Mouse (Mus musculus) heart, embryonic 14.5 days (tissue): Measurements from ENCODE around the gene C8g. TPM values are rescaled to one million over a fixed set of nuclear protein-coding genes. Genes with fewer than 3 reads are reported as not detected.

Experiments
- ATAC-seq: fragments of 200-750 bp; cut with Nextera tagmentation; 2 replicates; pipeline ENCODE4 v1.8.0; 2017; ENCODE audit warnings: low read depth, moderate TSS enrichment; ENCODE audit not compliant: insufficient number of reproducible peaks, insufficient read depth, low FRiP score
- H3K27ac ChIP-seq, 2 experiments: fragments of 200-500 bp in 1 of 2; fragments of 300-500 bp in 1 of 2; sonication (generic) in 1 of 2; replicated peaks in 1 of 2; 2 replicates each; pipeline ENCODE4 v1.5.1; 2012 to 2014; ENCODE audit warnings: low read depth in 2 of 2, low read length in 2 of 2, control low read depth in 1 of 2, mild to moderate bottlenecking in 1 of 2, mixed read lengths in 1 of 2; ENCODE audit not compliant: control insufficient read depth in 1 of 2, insufficient read depth in 1 of 2
- H3K27me3 ChIP-seq: fragments of 300-500 bp; sonication (generic); 2 replicates; pipeline ENCODE4 v1.6.1; 2014; ENCODE audit warnings: mild to moderate bottlenecking, low read length, control low read depth; ENCODE audit not compliant: control insufficient read depth, insufficient read depth
- H3K36me3 ChIP-seq: fragments of 300-500 bp; sonication (generic); 2 replicates; pipeline ENCODE4 v1.6.1; 2014; ENCODE audit warnings: mild to moderate bottlenecking, control low read depth, low read length, mixed read lengths; ENCODE audit not compliant: control insufficient read depth, insufficient read depth
- H3K4me1 ChIP-seq, 2 experiments: fragments of 200-500 bp in 1 of 2; fragments of 300-500 bp in 1 of 2; sonication (generic) in 1 of 2; 2 replicates each; pipeline ENCODE4 v1.6.1; 2012 to 2014; ENCODE audit warnings: low read length in 2 of 2, control low read depth in 1 of 2, mixed read lengths in 1 of 2; ENCODE audit not compliant: control insufficient read depth in 2 of 2, insufficient read depth in 2 of 2
- H3K4me2 ChIP-seq: fragments of 300-500 bp; sonication (generic); 2 replicates; pipeline ENCODE4 v1.6.1; 2014; ENCODE audit warnings: mild to moderate bottlenecking, low read length
- H3K4me3 ChIP-seq, 2 experiments: fragments of 200-500 bp in 1 of 2; fragments of 300-500 bp in 1 of 2; sonication (generic) in 1 of 2; 2 replicates each; pipeline ENCODE4 v1.5.1; 2012 to 2014; ENCODE audit warnings: low read length in 2 of 2, mild to moderate bottlenecking in 2 of 2, control low read depth in 1 of 2, low read depth in 1 of 2, moderate library complexity in 1 of 2; ENCODE audit not compliant: control insufficient read depth in 1 of 2, insufficient read depth in 1 of 2
- H3K9ac ChIP-seq: fragments of 300-500 bp; sonication (generic); 2 replicates; pipeline ENCODE4 v1.6.1; 2014; ENCODE audit warnings: mild to moderate bottlenecking, low read length
- H3K9me3 ChIP-seq: fragments of 300-500 bp; sonication (generic); 2 replicates; pipeline ENCODE4 v1.6.1; 2016; ENCODE audit warnings: low read length, control low read depth; ENCODE audit not compliant: control insufficient read depth
- WGBS: fragments of 180-500 bp; shearing (Covaris S2); extraction: QIAGEN DNeasy Blood & Tissue Kit; methylation state at CpG from one replicate; pipeline ENCODE4 v1.1.7; 2014; 5-methylcytosine and 5-hydroxymethylcytosine counted together
- polyA plus RNA-seq: library from polyadenylated mRNA; unstranded; fragments of >200 nt; fragmentation: Nextera tagmentation; extraction: Ambion mirVana; gene quantifications from 2 replicates; pipeline ENCODE4 v1.2.1, GENCODE M21; 2014

The C8g gene
- polyA plus RNA-seq, 1 experiment from 2014 or later, result 4.9 TPM

GRCm38 (mm10) chr2:25506964-25507363 is 5.4 kb upstream of the C8g start:
- Histone ChIP-seq H3K27ac (no peak overlapping the region), H3K4me3 (no peak overlapping the region), H3K36me3 (peaks cover 36% of the 10 kb centered on the region), H3K4me1 (peaks cover under 1% of the 10 kb centered on the region in 2 experiments; a peak in 2 of 4 replicates), H3K4me2 (no peak overlapping the region), H3K9ac (no peak overlapping the region), H3K9me3 (no peaks in the 10 kb centered on the region), H3K27me3 (no peaks in the 10 kb centered on the region)
- no peak for ATAC-seq
- 35% methylated on average over 5 of the region's 5 CpGs for WGBS

- Histone ChIP-seq H3K9me3 (no peaks in the 10 kb centered on the region), H3K4me3 (no peak overlapping the region), H3K9ac (no peak overlapping the region), H3K27me3 (no peaks in the 10 kb centered on the region), H3K4me1 (peaks cover 8 to 9% of the 10 kb centered on the region in 2 experiments), H3K27ac (no peak overlapping the region), H3K4me2 (no peak overlapping the region), H3K36me3 (peaks cover 36% of the 10 kb centered on the region)
- no peak for ATAC-seq
- WGBS, result 93% methylated on average over 4 of the region's 4 CpGs
Measured at GRCm38 (mm10) chr2:25505860-25506259, 4.3 kb upstream of the C8g start.

- no peaks in the 10 kb centered on the region for H3K27me3 ChIP-seq
- no peak overlapping the region for H3K4me2 ChIP-seq
- no peak overlapping the region for H3K9ac ChIP-seq
- H3K9me3 ChIP-seq, result no peaks in the 10 kb centered on the region
- 80% methylated on average over 1 of the region's 1 CpGs for WGBS
- peaks cover 11 to 13% of the 10 kb centered on the region in 2 experiments for H3K4me1 ChIP-seq
- H3K36me3 ChIP-seq, result peaks cover 36% of the 10 kb centered on the region
- no peak for ATAC-seq
- H3K4me3 ChIP-seq, result no peak overlapping the region
- H3K27ac ChIP-seq, result no peak overlapping the region
Measured at GRCm38 (mm10) chr2:25505000-25505399, 3.5 kb upstream of the C8g start.

- Histone ChIP-seq H3K9ac (no peak overlapping the region), H3K27me3 (no peaks in the 10 kb centered on the region), H3K27ac (no peak overlapping the region), H3K4me1 (peaks cover 11 to 14% of the 10 kb centered on the region in 2 experiments), H3K4me2 (no peak overlapping the region), H3K4me3 (no peak overlapping the region), H3K9me3 (no peaks in the 10 kb centered on the region), H3K36me3 (peaks cover 36% of the 10 kb centered on the region)
- 89% methylated on average over 19 of the region's 19 CpGs for WGBS
- no peak for ATAC-seq
Measured at GRCm38 (mm10) chr2:25504538-25504937, 3.0 kb upstream of the C8g start.

GRCm38 (mm10) chr2:25502726-25503125 is 1.2 kb upstream of the C8g start:
- WGBS, result 73% methylated on average over 3 of the region's 3 CpGs
- ATAC-seq, result no peak
- no peaks in the 10 kb centered on the region for H3K27me3 ChIP-seq
- no peaks in the 10 kb centered on the region for H3K9me3 ChIP-seq
- H3K4me3 ChIP-seq, result no peak overlapping the region
- H3K4me1 ChIP-seq, result peaks cover 14 to 18% of the 10 kb centered on the region in 2 experiments
- no peak overlapping the region for H3K4me2 ChIP-seq
- peaks cover 36% of the 10 kb centered on the region for H3K36me3 ChIP-seq
- H3K27ac ChIP-seq, result no peak overlapping the region
- no peak overlapping the region for H3K9ac ChIP-seq

GRCm38 (mm10) chr2:25500576-25501405 is 728 bp downstream of the C8g start, which contains the start of gene Fbxw5:
Gene Fbxw5, plus strand, starts transcription at chr2:25500750.
- Histone ChIP-seq H3K36me3 (peaks cover 36% of the 10 kb centered on the region), H3K27me3 (no peaks in the 10 kb centered on the region), H3K4me1 (peaks cover 14 to 19% of the 10 kb centered on the region in 2 experiments), H3K4me3 (peak within 1 kb of the TSS; percentile 93 to 98), H3K9me3 (no peaks in the 10 kb centered on the region), H3K9ac (peak within 1 kb of the TSS; percentile 98), H3K4me2 (peak within 1 kb of the TSS; percentile 98), H3K27ac (peak within 1 kb of the TSS; percentile 76 to 77)
- under 1% methylated on average over 35 of the region's 44 CpGs for WGBS
- peak; percentile 87 for ATAC-seq

GRCm38 (mm10) chr2:25500071-25500575 is 1.4 kb downstream of the C8g start:
- WGBS, result 66% methylated on average over 6 of the region's 6 CpGs
- peaks cover 29% of the 10 kb centered on the region for H3K36me3 ChIP-seq
- peaks cover 14 to 19% of the 10 kb centered on the region in 2 experiments for H3K4me1 ChIP-seq
- no peaks in the 10 kb centered on the region for H3K9me3 ChIP-seq
- H3K27me3 ChIP-seq, result no peaks in the 10 kb centered on the region
- H3K27ac ChIP-seq, result peak overlapping the region; percentile 66 to 70; a peak in 3 of 4 replicates
- peak overlapping the region; percentile 47 to 93 for H3K4me3 ChIP-seq
- H3K4me2 ChIP-seq, result peak overlapping the region; percentile 75
- ATAC-seq, result 0 out of 2 replicates have a peak, but pooled peaks have one; percentile 4
- H3K9ac ChIP-seq, result peak overlapping the region; percentile 98
